Mouse (Mus musculus) adrenal gland, adult (tissue): ENCODE measurements around the gene Zkscan17.
"Not testable (repeated sequence)": the region's sequence is repeated elsewhere in the genome, so short reads cannot be mapped to it uniquely, and the experiment has no call there.

Experiments
- DNase-seq, 2 experiments: peaks; one replicate each; pipeline ENCODE4 v3.0.0; 2022 to 2023; ENCODE audit warnings: low spot score in 1 of 2; ENCODE audit not compliant: inconsistent age in 2 of 2

The Zkscan17 gene

DNA sequence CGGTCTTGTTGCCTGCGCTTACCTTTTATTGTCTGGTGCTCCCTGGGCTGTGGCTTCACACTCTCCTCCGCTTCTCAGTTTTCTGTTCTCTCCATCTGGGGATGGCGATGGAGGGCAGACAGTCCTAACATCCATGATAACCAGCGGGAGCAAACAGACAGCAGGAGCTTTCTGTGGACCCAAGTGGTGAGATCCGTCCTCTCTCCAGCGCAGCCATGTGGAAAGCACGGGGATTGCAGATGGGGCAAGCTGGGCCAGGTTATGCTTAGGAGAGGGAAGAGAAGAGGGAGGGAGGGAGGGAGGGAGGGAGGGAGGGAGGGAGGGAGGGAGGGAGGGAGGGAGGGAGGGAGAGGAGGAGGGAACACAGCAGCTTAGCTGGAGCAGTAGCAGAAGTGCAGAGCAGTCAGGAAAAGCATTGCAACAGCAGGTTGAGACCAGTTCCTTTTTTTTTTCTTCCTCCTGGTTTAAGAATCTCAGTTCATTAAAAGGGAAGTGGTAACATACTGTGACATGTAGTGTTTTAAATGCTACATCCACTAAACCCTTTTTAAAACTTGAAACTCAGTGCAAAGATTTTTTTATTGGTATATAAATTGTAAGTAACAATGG lies at the start of gene Zkscan17:
Gene Zkscan17, minus strand, starts transcription at position 280 of the 609 bp plus-strand sequence.
- DNase-seq = peak in 1 of 2 experiments; percentile 63

DNA sequence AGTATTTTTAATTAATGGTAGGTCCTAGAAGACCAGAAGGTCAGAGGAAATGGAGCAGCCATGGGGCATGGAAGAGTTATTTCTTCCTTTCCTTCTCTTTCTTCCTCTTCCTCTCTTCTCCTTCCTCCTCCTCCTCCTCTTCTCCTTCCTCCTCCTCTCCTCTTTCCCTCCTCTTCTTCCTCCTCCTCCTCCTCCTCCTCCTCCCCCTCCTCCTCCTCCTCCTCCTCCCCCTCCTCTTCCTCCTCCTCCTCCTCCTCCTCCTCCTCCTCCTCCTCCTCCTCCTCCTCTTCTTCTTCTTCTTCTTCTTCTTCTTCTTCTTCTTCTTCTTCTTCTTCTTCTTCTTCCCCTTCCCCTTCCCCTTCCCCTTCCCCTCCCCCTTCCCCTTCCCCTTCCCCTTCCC lies 49.6 kb upstream of the Zkscan17 start, which contains the start of gene Olfr222:
Gene Olfr222, minus strand, starts transcription at position 101 of the 400 bp plus-strand sequence.
- not testable (repeated sequence) for DNase-seq

DNA sequence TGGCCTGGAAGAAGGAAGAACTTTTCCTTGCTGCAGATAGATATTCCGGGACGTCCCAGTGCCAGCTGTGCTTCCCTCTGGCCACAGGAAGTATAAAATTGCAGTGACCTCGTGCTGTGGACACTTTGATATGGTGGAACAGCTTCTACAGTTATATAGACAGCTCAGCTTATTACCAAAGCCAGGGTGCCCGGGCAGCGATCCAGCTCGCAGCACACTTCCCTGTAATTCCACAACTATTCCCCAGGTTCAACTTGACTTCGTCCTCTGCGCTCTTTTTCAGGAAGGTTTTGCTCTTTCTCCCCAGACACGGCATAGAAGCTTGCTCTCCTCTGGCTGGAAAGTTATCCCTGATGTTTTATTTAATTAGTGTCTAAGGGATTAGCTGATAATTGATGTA lies 49.2 kb upstream of the Zkscan17 start:
- peak in 1 of 2 experiments; percentile 31 for DNase-seq

DNA sequence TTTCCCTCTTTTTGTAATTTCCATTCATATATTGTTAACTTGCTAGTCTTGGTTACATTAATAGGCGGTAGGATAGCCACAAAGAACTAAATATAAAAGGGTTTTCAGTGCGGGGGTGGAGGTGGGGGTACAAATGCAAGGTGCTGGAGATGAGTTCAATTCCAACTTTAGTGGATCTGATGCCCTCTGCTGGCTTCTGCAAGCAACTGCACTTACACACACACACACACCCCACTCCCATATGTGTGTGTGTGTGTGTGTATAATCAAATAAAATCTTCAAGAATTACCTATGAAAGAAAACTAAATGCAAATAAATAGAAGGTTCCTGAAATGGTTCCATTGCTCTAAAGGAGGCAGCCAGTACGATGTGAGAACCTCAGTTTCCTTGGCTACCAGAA lies 42.8 kb upstream of the Zkscan17 start:
- DNase-seq = peak in 1 of 2 experiments; percentile 43

DNA sequence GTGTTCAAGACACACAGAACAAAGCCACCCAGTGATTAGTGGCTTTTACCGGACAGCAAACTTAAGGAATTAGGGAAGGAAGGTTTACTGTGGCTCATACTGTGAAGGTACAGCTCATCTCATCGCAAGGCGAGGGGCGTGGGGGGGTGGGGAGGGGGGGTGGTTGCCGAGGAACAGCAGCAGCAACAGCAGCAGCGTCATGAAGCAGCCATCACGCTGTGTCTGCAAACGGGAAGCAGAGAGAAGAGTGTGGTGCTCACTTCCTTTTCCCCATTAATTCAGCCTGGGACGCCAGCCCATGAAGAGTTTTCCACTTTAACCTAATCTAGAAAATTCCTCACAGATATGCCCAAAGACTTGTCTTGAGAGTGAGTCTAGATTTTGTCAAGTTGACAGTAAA lies 36.3 kb upstream of the Zkscan17 start:
- no peak for DNase-seq

DNA sequence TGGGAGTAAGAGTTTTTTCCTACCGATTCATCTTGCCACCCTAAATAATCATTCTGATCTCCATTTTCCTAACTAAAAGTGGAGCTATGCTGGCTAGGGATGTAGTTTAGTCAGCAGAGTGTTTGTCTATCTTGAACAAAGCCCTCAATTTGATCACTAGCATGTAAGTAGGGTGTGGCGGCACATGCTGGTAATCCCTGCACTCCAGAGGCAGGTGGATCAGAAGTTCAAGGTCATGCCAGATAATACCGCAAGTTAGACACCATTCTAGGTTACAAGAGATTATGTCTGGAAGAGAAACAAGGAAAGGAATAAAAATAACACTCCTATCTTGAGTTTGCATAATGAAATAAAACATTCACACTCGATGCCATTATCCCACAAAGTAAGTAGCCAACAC lies 35.8 kb upstream of the Zkscan17 start:
- no peak for DNase-seq

DNA sequence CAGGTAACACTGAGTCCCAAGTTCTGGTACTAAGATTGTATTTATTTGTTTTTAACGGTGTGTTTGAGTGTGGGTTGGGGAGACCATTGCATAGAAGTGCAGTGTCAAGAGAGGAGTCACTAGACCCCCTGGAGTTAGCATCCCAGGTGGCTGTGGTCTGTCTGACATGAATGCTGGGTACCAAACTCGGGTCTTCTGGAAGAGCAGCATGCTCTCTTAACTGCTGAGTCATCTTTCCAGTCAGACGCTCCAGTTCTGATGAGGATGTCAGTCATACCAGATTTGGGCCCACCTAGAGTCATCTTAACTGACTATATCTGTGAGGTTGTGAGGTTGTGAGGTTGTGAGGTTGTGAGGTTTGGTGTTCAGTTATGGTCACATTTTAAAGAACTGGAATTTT lies 34.4 kb upstream of the Zkscan17 start:
- DNase-seq = no peak

DNA sequence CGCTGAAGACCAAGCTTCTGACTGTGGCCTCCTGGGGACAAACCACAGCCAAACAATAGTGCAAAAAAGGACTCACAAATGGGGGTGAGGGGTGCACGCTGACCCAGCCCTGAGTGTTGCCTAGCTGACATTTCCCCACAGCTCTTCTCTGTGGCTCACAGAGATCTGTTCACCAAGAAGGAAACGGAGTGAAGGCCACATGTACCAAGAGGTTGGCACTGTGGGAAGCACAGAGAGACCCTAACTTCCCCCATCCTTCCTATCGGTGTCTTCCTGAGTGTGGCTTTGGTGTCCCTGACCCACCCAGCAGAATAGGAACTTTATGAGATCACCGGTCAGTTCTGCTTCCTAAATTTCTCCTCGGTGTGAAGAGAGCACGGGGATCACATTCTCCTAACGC lies 28.0 kb upstream of the Zkscan17 start:
- no peak for DNase-seq

DNA sequence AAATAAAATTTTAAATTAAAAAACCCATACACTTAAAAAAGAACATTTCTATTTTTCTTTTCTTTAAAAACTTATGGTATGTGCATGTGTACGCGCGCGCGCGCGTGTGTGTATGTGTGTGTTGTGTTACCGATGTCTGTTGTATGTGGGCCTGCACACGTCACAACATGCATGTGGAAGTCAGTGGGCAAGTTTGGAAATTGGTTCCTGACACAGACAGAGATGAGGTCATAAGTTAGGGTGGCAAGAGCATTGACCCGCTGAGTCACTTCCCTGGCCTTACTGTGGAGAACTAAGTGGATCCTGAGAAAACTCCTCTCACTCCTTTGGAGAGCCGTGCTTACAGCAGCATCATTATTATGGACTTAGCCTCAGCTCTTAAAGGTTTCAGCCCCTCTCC lies 27.6 kb upstream of the Zkscan17 start:
- peak in 1 of 2 experiments; percentile 20 for DNase-seq

DNA sequence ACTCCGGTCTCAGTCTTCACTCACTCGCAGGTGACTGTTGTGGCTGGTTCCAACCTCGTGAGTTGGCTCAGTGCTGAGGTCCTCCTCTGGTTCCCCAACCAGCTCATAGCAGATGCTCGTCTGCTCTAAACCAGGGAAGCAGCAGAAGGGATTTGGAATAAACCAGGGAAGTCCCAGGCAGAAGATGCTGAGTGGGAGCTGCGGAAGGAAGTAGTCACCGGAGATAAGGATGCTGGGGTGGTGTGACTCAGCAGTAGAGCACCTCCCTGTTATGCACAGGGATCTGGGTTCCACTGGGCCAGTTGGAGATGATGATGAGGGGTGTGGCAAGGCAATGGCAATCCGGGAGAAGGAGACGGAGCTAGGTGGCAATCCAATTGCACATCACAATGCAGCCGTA lies 17.5 kb upstream of the Zkscan17 start:
- no peak for DNase-seq

DNA sequence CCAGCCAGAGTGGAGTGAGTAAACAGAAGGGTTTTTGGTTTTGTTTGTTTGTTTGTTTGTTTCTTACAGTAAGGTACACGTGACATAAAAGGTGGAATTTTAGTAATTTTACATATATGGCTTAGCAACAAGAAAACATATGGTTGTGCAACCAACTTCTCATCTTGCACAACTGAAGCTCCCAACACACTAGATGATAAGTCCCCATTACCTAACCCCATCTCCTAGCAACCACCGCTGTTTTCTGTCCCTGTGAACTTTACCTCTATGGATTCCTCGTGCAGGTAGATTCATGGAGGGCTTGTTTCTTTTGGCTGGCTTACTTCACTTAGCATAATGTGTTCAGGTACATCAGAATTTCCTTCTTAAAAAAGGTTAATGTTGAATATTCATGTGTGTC lies 16.8 kb upstream of the Zkscan17 start:
- DNase-seq = peak in 1 of 2 experiments; percentile 14

DNA sequence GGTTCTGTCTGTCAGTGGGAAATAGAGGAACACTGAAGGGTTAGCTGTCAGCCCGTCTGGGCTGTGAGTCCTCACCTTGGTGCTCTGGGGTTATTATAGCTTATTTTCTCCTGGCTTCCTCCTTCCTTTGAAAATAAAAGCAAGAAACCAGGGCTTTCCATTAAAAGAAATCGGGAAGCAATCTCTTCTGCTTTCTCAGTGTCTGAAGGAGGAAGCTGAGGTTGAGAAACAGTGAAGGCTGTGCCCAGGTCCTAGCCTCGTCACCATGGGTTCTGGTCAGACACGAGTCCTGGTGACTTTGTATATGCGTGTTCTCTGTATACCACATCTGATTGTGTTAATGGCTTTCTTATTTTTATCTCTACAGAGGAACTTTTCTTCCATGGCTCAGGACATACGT lies 15.9 kb upstream of the Zkscan17 start:
- DNase-seq = peak in 1 of 2 experiments; percentile 27

DNA sequence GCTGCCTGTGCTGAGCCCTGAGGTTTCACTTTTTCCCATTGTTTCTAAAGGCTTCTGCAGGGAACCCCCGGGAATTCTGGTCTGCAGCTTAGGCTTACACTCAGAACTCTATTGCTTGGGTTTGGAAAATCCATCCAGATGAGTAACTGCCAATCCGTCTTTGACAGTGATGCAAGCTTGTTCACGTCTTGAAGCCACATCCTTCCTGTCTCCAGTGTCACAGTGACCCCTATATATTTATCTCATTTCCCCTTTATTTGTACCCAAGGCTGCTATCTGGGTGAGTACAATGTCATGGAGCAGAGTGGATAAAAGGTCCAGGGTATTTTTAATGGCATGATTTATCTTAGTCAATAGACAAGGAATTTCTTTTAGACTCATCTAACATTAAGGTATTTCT lies 14.8 kb upstream of the Zkscan17 start, which contains the start of gene Nlrp3:
Gene Nlrp3, plus strand, starts transcription at position 245 of the 400 bp plus-strand sequence.
- DNase-seq = no peak

DNA sequence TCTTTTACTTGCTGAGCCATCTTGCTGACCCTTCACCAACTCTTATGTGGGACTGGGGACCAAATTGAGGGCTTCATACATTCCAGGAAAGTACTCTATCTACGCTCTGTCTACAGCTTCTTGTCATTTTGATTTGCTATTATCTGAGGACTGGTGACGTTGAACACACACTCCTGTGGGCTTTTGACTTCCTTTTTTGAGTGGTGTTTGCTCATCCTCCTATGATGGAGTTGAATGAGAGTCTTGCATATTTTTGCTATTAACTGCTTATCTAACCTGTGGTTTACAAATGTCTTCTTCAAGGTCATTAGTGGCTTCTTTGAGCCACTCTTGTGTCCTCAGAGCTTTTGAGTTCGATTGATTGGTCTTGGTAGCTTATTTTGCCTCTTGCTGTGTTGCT lies 13.6 kb upstream of the Zkscan17 start:
- DNase-seq = no peak

DNA sequence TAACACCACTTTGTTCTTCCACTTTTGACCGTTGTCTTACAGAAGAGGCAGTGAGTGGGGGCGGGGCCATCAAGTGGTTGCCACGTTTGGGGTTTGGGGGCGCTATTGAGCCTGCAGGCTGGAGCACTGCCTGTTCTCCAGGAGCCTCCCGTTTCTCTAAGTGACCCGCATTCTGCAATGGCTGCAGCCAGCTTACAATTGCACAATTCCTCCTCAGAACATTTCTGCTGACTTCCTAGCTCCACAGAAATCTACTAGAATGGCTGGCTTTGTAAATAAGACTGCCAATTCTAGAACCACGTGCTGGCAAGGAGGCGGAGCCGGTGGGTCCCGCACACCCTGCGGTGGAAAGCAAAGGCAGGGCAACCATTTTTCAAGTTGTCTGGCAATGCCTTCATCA lies 11.8 kb upstream of the Zkscan17 start:
- peak; percentile 51 to 77 for DNase-seq

DNA sequence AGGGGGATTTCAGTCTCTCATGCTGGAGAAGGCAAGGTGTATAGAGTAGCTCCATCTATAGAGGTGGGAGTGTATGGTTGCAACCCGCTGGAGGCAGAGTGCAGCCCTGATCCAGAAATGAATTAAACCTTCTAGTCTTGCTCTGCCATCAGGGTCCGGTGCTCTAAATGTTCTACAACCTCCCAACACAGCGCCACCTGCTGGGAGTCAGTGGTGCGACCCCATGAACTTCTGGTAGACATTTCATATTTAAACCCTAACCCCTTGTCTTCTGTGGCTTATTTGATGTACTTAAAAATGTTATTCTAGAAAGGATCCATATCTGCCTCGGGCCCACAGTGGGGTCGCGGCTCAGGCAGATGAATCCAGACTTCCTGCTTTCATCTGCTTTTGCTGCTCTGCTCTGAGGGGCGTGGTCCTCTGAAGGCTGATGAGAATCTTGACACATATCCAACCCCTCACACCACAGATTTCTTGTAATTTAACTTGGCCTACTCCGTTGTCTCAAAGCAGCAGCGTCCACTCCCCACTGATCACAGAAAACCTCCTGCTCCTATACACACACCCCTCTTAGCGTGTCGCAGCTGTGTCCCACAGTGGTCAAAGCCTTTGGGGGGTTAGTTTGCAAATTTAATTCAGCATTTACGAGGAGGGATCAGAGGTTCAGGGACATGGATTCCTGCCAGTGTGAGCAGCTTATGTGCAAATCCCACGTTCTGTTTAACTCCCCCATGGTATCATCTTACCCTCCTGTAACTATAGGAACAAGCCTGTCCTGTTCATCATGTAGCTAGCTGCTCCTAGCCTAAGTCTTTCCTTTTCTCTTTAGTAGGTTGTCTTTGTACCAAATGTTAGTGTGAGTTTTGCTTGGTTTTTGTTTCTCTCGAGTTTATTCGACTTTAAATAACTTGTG lies 10.9 kb upstream of the Zkscan17 start:
- peak; percentile 17 to 60 for DNase-seq

DNA sequence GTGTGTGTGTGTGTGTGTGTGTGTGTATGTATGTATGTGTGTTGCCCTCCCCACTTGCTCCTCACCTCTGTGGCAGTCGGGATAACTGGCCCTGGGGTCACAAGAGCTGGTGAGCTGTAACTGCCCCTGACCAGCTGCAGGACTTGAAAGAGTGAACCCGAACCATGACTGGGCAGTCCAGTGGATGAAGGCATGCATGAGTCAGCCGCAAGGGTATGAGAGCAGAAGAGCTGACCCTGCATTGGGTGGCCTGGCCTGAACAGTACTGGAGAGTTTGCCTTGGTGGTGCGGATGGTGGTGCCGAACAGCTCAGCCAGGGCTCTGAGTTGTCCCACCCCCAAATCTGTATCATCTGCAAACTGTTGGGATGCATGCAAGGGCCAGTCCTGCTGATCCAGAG lies 5.0 kb upstream of the Zkscan17 start:
- no peak for DNase-seq

DNA sequence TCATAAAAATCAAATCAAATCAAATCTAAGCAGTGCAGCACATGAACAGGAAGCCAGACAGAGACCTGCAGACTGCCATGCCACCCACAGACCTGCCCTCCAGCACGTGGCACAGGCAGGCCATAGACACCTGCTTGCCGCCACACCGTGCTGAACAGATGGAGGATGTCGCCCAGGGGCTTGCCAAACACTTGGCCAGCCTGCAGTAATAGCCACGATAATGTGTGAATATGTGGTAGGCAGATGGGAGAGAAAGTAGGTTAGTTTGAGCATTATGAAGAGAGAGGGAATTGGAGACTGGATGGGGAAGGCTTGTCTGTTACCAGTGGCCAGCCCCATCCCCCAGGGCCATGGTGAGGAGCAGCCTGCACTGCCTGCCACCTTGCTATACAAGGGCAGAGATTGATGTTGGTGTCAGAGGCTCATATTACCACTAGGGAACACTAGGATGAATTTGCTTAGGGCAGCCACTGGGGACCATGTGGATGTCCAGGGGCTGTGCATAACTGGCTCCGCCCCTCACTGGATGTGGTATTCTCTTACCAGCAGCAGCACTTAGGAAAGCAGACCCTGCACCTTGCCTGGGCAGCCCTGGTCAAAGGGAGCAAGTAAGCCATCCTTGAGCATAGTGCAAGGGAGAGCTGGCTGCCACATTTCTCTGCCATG lies 4.5 kb upstream of the Zkscan17 start:
- no peak for DNase-seq

DNA sequence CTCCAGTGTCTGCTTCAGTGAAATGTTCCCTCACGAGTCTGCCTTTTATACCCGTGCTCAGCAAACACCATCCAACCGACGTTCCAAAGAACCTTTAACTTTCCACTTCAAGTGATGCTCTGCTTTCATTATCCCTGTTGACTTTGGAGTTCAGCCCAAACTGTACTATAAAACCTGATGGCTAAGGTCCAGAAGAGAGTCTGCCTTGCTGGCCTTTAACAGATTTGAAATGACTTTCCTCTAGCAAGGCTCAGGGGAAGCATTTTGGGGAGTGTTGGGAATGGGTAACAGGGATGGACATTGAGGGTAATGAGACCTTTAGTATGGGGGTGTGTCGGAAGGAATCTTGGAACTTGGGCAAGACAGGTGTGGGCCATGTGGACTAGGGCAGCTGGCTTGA lies 3.7 kb upstream of the Zkscan17 start:
- no peak for DNase-seq

DNA sequence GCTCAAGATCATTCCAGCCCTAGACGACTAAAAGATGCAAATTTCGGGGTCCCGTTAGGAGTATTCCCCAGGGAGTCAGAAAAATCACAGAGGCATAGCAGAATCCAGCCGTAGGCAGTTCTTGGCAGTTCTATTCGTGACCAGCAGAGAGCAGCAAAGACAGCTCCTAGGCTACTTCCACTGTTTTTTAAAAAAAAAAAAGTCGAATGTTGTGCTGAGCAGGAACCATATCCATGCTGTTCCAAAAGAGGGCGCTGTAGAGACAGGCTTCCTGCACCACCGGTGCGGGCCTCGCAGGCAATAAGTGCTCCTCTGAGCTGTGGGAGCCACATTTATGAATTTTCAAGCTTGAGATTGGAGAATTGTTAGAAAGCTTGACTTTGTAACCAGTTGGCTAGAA lies 1.3 kb downstream of the Zkscan17 start:
- peak; percentile 74 to 92 for DNase-seq

DNA sequence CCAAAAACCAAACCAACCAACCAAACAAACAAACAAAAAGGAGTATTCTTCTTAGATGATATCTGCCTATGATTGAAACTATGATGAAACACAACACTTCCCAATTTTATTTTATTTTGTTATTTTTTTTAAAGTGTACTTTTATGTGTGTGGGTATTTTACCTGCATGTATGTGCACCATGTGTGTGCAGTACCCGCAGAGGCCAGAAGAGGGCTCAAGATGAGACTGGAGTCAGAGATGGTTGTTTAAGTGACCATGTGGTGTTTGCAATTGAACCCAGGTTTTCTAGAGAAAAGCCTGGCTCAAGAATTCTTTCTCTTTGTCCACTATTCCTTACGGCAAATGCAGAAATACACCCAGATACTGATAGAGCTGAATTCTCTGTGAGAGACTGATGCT lies 2.4 kb downstream of the Zkscan17 start:
- DNase-seq = no peak
